17 mouse cellular contexts compared by ENCODE assay signal in the genomic region with DNA sequence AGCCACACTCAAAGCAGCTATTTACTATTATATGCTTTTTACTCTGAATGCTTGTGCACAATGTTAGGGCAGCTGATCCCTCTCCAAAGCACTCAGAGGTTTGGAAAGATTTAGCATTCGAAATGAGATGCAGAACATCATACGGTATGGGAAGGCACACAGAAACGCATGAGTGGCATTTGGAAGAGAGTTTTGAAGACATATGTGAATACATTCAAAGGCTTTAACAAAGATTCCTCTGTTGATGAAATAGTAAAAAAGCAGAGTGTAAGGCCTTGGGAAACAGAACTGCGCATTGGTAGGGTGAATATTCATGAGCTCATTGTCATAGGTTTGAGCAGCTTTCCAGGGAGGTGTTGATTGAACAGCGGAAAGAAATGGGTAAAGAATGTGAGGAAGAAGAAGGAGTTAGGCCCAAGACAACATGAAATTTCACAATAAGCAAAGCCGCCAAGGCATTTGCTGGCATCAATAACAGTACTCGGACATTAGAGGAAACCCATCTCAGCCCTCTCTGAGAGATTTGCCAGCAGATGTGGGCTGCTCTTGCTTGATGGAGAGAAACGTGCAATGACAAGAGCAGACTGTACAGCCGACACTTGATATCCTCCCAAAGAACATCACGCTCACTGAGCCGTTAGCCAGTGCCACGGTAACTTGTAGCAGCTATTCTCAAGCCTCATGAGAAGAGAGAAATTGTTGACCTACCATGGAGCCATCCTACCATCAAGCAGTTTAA.
DNase-seq lines count a peak whose midpoint lies in the region; ATAC-seq and TF ChIP-seq lines count a peak whose summit lies in the region.
"Had no signal": no experiment of that assay in that cellular context is flagged by ENCODE, and none has a peak within 500 bp of the region (broad histone marks: within the 10 kb centered on the region; RNA-seq: fewer than 3 reads in every experiment).

No protein-coding gene starts in this region.

- H3K27me3 ChIP-seq in kidney, postnatal 0 days (ENCODE audit: insufficient read depth, low read length): no peaks in the 10 kb centered on the region
- H3K27me3 ChIP-seq in forebrain, embryonic 12.5 days: no peaks in the 10 kb centered on the region
- H3K27me3 ChIP-seq in forebrain, postnatal 0 days (ENCODE audit: insufficient read depth, low read length): no peaks in the 10 kb centered on the region
- H3K27me3 ChIP-seq in midbrain, embryonic 15.5 days (replicated peaks): no peaks in the 10 kb centered on the region
- H3K27me3 ChIP-seq: embryonic facial prominence, embryonic 12.5 days; neural tube, embryonic 13.5 days had no signal

- 79% methylated on average over 12 of the region's 12 CpGs for WGBS in kidney, postnatal 0 days
- 46% methylated on average over 12 of the region's 12 CpGs for WGBS in forebrain, embryonic 12.5 days
- WGBS in forebrain, postnatal 0 days: 22% methylated on average over 12 of the region's 12 CpGs
- WGBS in midbrain, embryonic 15.5 days: 56% methylated on average over 12 of the region's 12 CpGs

- peak; percentile 29 for DNase-seq in kidney, postnatal 0 days (ENCODE audit: low spot score)
- DNase-seq in kidney, postnatal 36 days: no peak
- DNase-seq in forebrain, postnatal 0 days: peak; percentile 66
- no peak for DNase-seq in spleen, postnatal 36 days (ENCODE audit: low spot score in 2 of 2)
- DNase-seq: adrenal gland, postnatal 36 days; cerebellum, adult 8-10 months; gastrocnemius, postnatal 36 days; left cerebral cortex, postnatal 4 days; liver; thymus, postnatal 4 days had no signal

- H3K4me3 ChIP-seq in kidney, postnatal 0 days (replicated peaks; ENCODE audit: low read depth, low read length): no peak overlapping the region
- H3K4me3 ChIP-seq in forebrain, embryonic 12.5 days (replicated peaks): no peak overlapping the region
- no peak overlapping the region for H3K4me3 ChIP-seq in forebrain, postnatal 0 days (ENCODE audit: low read depth, low read length)
- H3K4me3 ChIP-seq in midbrain, embryonic 15.5 days: no peak overlapping the region
- H3K4me3 ChIP-seq: embryonic facial prominence, embryonic 12.5 days; neural tube, embryonic 13.5 days had no signal

- H3K36me3 ChIP-seq in kidney, postnatal 0 days (ENCODE audit: insufficient read depth, low read length): no peaks in the 10 kb centered on the region
- no peaks in the 10 kb centered on the region for H3K36me3 ChIP-seq in forebrain, embryonic 12.5 days (replicated peaks)
- H3K36me3 ChIP-seq in forebrain, postnatal 0 days (ENCODE audit: insufficient read depth): no peaks in the 10 kb centered on the region
- H3K36me3 ChIP-seq in midbrain, embryonic 15.5 days (replicated peaks): no peaks in the 10 kb centered on the region
- H3K36me3 ChIP-seq: embryonic facial prominence, embryonic 12.5 days; neural tube, embryonic 13.5 days had no signal

- no peaks in the 10 kb centered on the region for H3K9me3 ChIP-seq in kidney, postnatal 0 days (replicated peaks; ENCODE audit: low read length)
- H3K9me3 ChIP-seq in forebrain, embryonic 12.5 days: 0 out of 2 replicates have a peak, but pooled peaks cover 5% of the 10 kb centered on the region
- no peaks in the 10 kb centered on the region for H3K9me3 ChIP-seq in forebrain, postnatal 0 days (ENCODE audit: low read length)
- H3K9me3 ChIP-seq in midbrain, embryonic 15.5 days: no peaks in the 10 kb centered on the region; the same call in 1 of the 2 replicates
- H3K9me3 ChIP-seq: neural tube, embryonic 13.5 days had no signal

- no peak overlapping the region for H3K27ac ChIP-seq in kidney, postnatal 0 days
- peak overlapping the region; percentile 69 for H3K27ac ChIP-seq in forebrain, embryonic 12.5 days
- peak overlapping the region; percentile 66 for H3K27ac ChIP-seq in forebrain, postnatal 0 days (ENCODE audit: low read depth, low read length)
- H3K27ac ChIP-seq in midbrain, embryonic 15.5 days: no peak overlapping the region
- H3K27ac ChIP-seq: embryonic facial prominence, embryonic 12.5 days; neural tube, embryonic 13.5 days had no signal

- no peak overlapping the region for H3K9ac ChIP-seq in kidney, postnatal 0 days (ENCODE audit: low read depth, low read length)
- H3K9ac ChIP-seq in forebrain, embryonic 12.5 days: no peak overlapping the region
- no peak overlapping the region for H3K9ac ChIP-seq in forebrain, postnatal 0 days
- H3K9ac ChIP-seq in midbrain, embryonic 15.5 days: no peak overlapping the region
- H3K9ac ChIP-seq: embryonic facial prominence, embryonic 12.5 days; neural tube, embryonic 13.5 days had no signal

- ATAC-seq in kidney, postnatal 0 days (replicated peaks; ENCODE audit: low FRiP score, low read depth): no peak
- peak; percentile 92 for ATAC-seq in forebrain, embryonic 12.5 days (ENCODE audit: low FRiP score)
- peak; percentile 88 for ATAC-seq in forebrain, postnatal 0 days
- peak; percentile 86 for ATAC-seq in midbrain, embryonic 15.5 days (replicated peaks)
- ATAC-seq in cerebellum, adult (ENCODE audit: insufficient number of reproducible peaks, low FRiP score, low TSS enrichment): no peak
- ATAC-seq: intestine, postnatal 0 days; lung, postnatal 0 days had no signal

- TF ChIP-seq CTCF in kidney, postnatal 0 days (IDR thresholded peaks at IDR 0.05; ENCODE audit: low read depth): no peak
- no peak for TF ChIP-seq CTCF in forebrain, postnatal 0 days (IDR thresholded peaks at IDR 0.05; ENCODE audit: low read depth)

- no peaks in the 10 kb centered on the region for H3K4me1 ChIP-seq in kidney, postnatal 0 days (replicated peaks; ENCODE audit: insufficient read depth, low read length)
- H3K4me1 ChIP-seq in forebrain, embryonic 12.5 days: 0 out of 2 replicates have a peak, but pooled peaks cover 3% of the 10 kb centered on the region
- H3K4me1 ChIP-seq in forebrain, postnatal 0 days (ENCODE audit: insufficient read depth): peaks cover 15% of the 10 kb centered on the region
- no peaks in the 10 kb centered on the region for H3K4me1 ChIP-seq in midbrain, embryonic 15.5 days
- H3K4me1 ChIP-seq: embryonic facial prominence, embryonic 12.5 days; neural tube, embryonic 13.5 days had no signal

- H3K4me2 ChIP-seq in kidney, postnatal 0 days (ENCODE audit: low read length): no peak overlapping the region
- no peak overlapping the region for H3K4me2 ChIP-seq in forebrain, embryonic 12.5 days
- no peak overlapping the region for H3K4me2 ChIP-seq in forebrain, postnatal 0 days (ENCODE audit: low read depth)
- H3K4me2 ChIP-seq in midbrain, embryonic 15.5 days: no peak overlapping the region
- H3K4me2 ChIP-seq: embryonic facial prominence, embryonic 12.5 days; neural tube, embryonic 13.5 days had no signal

Comparison
In these comparisons a context has a peak if more than half of its experiments do, and no peak if none do; other contexts are left out.
1. DNase-seq: peak in kidney, postnatal 0 days (single experiment) and forebrain, postnatal 0 days (single experiment); none in kidney, postnatal 36 days (0 of 2) and spleen, postnatal 36 days (0 of 2).
2. ATAC-seq: peak in forebrain, embryonic 12.5 days (single experiment), forebrain, postnatal 0 days (single experiment) and midbrain, embryonic 15.5 days (single experiment); none in kidney, postnatal 0 days (single experiment) and cerebellum, adult (single experiment).
3. H3K27ac ChIP-seq: peak in forebrain, embryonic 12.5 days (single experiment) and forebrain, postnatal 0 days (single experiment); none in kidney, postnatal 0 days (single experiment) and midbrain, embryonic 15.5 days (single experiment).